Comparison of ENCODE assay signal across 8 mouse cellular contexts in the genomic region with DNA sequence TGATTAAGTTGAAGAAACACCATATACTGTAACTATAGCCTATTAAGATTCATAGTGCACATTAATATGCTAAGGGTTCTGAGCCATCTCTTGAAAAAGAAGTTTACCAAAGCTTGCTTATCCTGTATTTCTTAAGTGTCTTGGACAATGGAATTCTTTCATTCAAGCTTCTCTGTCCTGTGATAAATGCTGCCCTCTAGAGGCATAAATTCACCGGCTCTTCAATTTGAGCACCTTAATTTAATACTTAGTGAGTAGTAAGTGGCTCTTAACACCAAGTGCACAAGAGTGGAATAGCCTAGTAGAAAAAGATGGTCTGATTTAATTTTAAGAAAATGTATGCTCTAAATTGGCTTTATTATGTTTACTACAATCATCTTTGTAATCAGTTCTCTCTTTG. TPM values are rescaled to one million over a fixed set of nuclear protein-coding genes. Genes with fewer than 3 reads are reported as not detected.
DNase-seq lines count a peak whose midpoint lies in the region; ATAC-seq and TF ChIP-seq lines count a peak whose summit lies in the region.

No protein-coding gene starts in this region.

- 0 out of 2 replicates have a peak, but pooled peaks have one; percentile 30 for ATAC-seq in forebrain, embryonic 13.5 days
- no peak for ATAC-seq in forebrain, embryonic 11.5 days (replicated peaks; ENCODE audit: low FRiP score)

- H3K4me2 ChIP-seq in forebrain, embryonic 13.5 days = no peak overlapping the region
- H3K4me2 ChIP-seq in forebrain, embryonic 11.5 days (ENCODE audit: low read depth, low read length, severe bottlenecking) = no peak overlapping the region

- H3K9me3 ChIP-seq in forebrain, embryonic 13.5 days (replicated peaks) = no peaks in the 10 kb centered on the region
- no peaks in the 10 kb centered on the region for H3K9me3 ChIP-seq in forebrain, embryonic 11.5 days (ENCODE audit: control insufficient read depth, low read length)

- H3K27me3 ChIP-seq in forebrain, embryonic 13.5 days = no peaks in the 10 kb centered on the region
- no peaks in the 10 kb centered on the region for H3K27me3 ChIP-seq in forebrain, embryonic 11.5 days (ENCODE audit: control insufficient read depth, insufficient read depth, low read length)
- H3K27me3 ChIP-seq in thymus, adult 2 months (ENCODE audit: control insufficient read depth, insufficient read depth, low read length) = no peaks in the 10 kb centered on the region

- no peaks in the 10 kb centered on the region for H3K4me1 ChIP-seq in forebrain, embryonic 13.5 days
- H3K4me1 ChIP-seq in forebrain, embryonic 11.5 days (replicated peaks; ENCODE audit: control insufficient read depth, insufficient read depth, low read length) = no peaks in the 10 kb centered on the region
- H3K4me1 ChIP-seq in thymus, adult 2 months (replicated peaks; ENCODE audit: control insufficient read depth, insufficient read depth, low read length) = peaks cover 5% of the 10 kb centered on the region

- no peak for TF ChIP-seq POLR2A in thymus, adult 2 months (IDR thresholded peaks at IDR 0.05; ENCODE audit: control insufficient read depth, extremely low read depth, insufficient read depth, low read length, poor library complexity)

- no peak overlapping the region for H3K27ac ChIP-seq in forebrain, embryonic 13.5 days
- no peak overlapping the region for H3K27ac ChIP-seq in forebrain, embryonic 11.5 days (ENCODE audit: low read depth, low read length)
- no peak overlapping the region for H3K27ac ChIP-seq in thymus, adult 2 months (ENCODE audit: control insufficient read depth, insufficient read depth, low read length)

- H3K9ac ChIP-seq in forebrain, embryonic 13.5 days = no peak overlapping the region
- H3K9ac ChIP-seq in forebrain, embryonic 11.5 days (ENCODE audit: low read length) = no peak overlapping the region

- WGBS in forebrain, embryonic 13.5 days = 32% methylated on average over 1 of the region's 1 CpGs
- WGBS in forebrain, embryonic 11.5 days = 47% methylated on average over 1 of the region's 1 CpGs
- 38% methylated on average over 1 of the region's 1 CpGs for WGBS in thymus, adult 2 months

- no peak for DNase-seq in forebrain, embryonic 11.5 days (ENCODE audit: low spot score)
- peak; percentile 62 for DNase-seq in thymus, adult 2 months
- DNase-seq in thymus, adult 18-20 months = no peak
- peak; percentile 75 to 87 for DNase-seq in cerebellum, postnatal 10 days
- DNase-seq in induced T-regulatory cell, adult 2 months (ENCODE audit: low read depth) = peak; percentile 84
- DNase-seq in lung, adult 18-20 months = peak; percentile 23 to 78
- DNase-seq in telencephalon, adult 2 months (ENCODE audit: low read depth, low spot score) = peak; percentile 59

- no peak overlapping the region for H3K4me3 ChIP-seq in forebrain, embryonic 13.5 days
- H3K4me3 ChIP-seq in forebrain, embryonic 11.5 days (ENCODE audit: low read depth, low read length) = no peak overlapping the region
- H3K4me3 ChIP-seq in thymus, adult 2 months (ENCODE audit: control insufficient read depth, insufficient read depth, low read length) = no peak overlapping the region

- no peak for TF ChIP-seq CTCF in thymus, adult 2 months (IDR thresholded peaks at IDR 0.05; ENCODE audit: borderline replicate concordance, control insufficient read depth, extremely low read depth, insufficient read depth, low read length, poor library complexity)

- H3K36me3 ChIP-seq in forebrain, embryonic 13.5 days (ENCODE audit: poor library complexity, severe bottlenecking) = no peaks in the 10 kb centered on the region
- H3K36me3 ChIP-seq in forebrain, embryonic 11.5 days (ENCODE audit: control insufficient read depth, insufficient read depth, low read length) = no peaks in the 10 kb centered on the region
- no peaks in the 10 kb centered on the region for H3K36me3 ChIP-seq in thymus, adult 2 months (ENCODE audit: control insufficient read depth, insufficient read depth, low read length)

RNA-seq across cellular contexts. Expression of a gene that starts 28.5 kb away (rescaled TPM):
- polyA plus RNA-seq in forebrain, embryonic 13.5 days (2015; fragmentation: Nextera tagmentation; extraction: Ambion mirVana) = 28.1 and 30.1 TPM in 2 replicates
- 19.5 and 20.5 TPM in 2 replicates for polyA plus RNA-seq in forebrain, embryonic 11.5 days (2014; fragmentation: Nextera tagmentation; extraction: Ambion mirVana)
- 8.0 and 8.3 TPM in 2 replicates for polyA plus RNA-seq in thymus, adult 2 months (2012; rRNA removed)

Comparison
In these comparisons a context has a peak if more than half of its experiments do, and no peak if none do; other contexts are left out.
1. DNase-seq: peak in thymus, adult 2 months (single experiment), cerebellum, postnatal 10 days (2 of 2), induced T-regulatory cell, adult 2 months (single experiment), lung, adult 18-20 months (2 of 2) and telencephalon, adult 2 months (single experiment); none in forebrain, embryonic 11.5 days (single experiment) and thymus, adult 18-20 months (0 of 2).